Mouse (Mus musculus): ENCODE measurements around the gene Apba3. TPM values are rescaled to one million over a fixed set of nuclear protein-coding genes. Genes with fewer than 3 reads are reported as not detected.

Apba3 gene
- polyA plus RNA-seq, 1 experiment from 2014 or later = 31.2 TPM

GRCm38 (mm10) chr10:81292554-81293333 is 26.0 kb downstream of the Apba3 start, which contains the start of gene Pip5k1c:
TSS of gene Pip5k1c (plus strand) at chr10:81292963.
- Histone ChIP-seq H3K4me3 (ENCODE audit: low read depth, low read length) (peak within 1 kb of the TSS; percentile 89), H3K4me1 (ENCODE audit: control insufficient read depth, insufficient read depth, low read length) (peaks cover 11% of the 10 kb centered on the region), H3K27ac (ENCODE audit: low read depth, low read length) (peak within 1 kb of the TSS; percentile 80), H3K27me3 (ENCODE audit: control insufficient read depth, insufficient read depth, low read length) (peaks cover 23% of the 10 kb centered on the region), H3K9me3 (ENCODE audit: control insufficient read depth, low read length) (no peaks in the 10 kb centered on the region), H3K4me2 (peak within 1 kb of the TSS; percentile 64), H3K36me3 (ENCODE audit: control insufficient read depth, insufficient read depth, low read length) (no peaks in the 10 kb centered on the region), H3K9ac (ENCODE audit: low read length) (peak within 1 kb of the TSS; percentile 88)
- under 1% methylated on average over 75 of the region's 80 CpGs for WGBS
- ATAC-seq (ENCODE audit: low FRiP score) (peak; percentile 95), DNase-seq (ENCODE audit: low spot score, missing footprints) (peak; percentile 100)

GRCm38 (mm10) chr10:81293334-81294030 is 26.7 kb downstream of the Apba3 start:
- peak overlapping the region; percentile 80 for H3K27ac ChIP-seq (ENCODE audit: low read depth, low read length)
- H3K9me3 ChIP-seq (ENCODE audit: control insufficient read depth, low read length) = no peaks in the 10 kb centered on the region
- WGBS = 5% methylated on average over 25 of the region's 25 CpGs
- peak overlapping the region; percentile 89 for H3K4me3 ChIP-seq (ENCODE audit: low read depth, low read length)
- DNase-seq (ENCODE audit: low spot score, missing footprints) (no peak), ATAC-seq (ENCODE audit: low FRiP score) (no peak)
- H3K4me2 ChIP-seq = peak overlapping the region; percentile 64
- H3K36me3 ChIP-seq (ENCODE audit: control insufficient read depth, insufficient read depth, low read length) = no peaks in the 10 kb centered on the region
- H3K27me3 ChIP-seq (ENCODE audit: control insufficient read depth, insufficient read depth, low read length) = peaks cover 23% of the 10 kb centered on the region
- H3K9ac ChIP-seq (ENCODE audit: low read length) = peak overlapping the region; percentile 88
- peaks cover 11% of the 10 kb centered on the region for H3K4me1 ChIP-seq (ENCODE audit: control insufficient read depth, insufficient read depth, low read length)

- Histone ChIP-seq H3K9ac (ENCODE audit: low read length) (no peak overlapping the region; the same call in 1 of the 2 replicates), H3K27me3 (ENCODE audit: control insufficient read depth, insufficient read depth, low read length) (peaks cover 22% of the 10 kb centered on the region), H3K9me3 (ENCODE audit: control insufficient read depth, low read length) (no peaks in the 10 kb centered on the region), H3K27ac (ENCODE audit: low read depth, low read length) (no peak overlapping the region), H3K36me3 (ENCODE audit: control insufficient read depth, insufficient read depth, low read length) (no peaks in the 10 kb centered on the region), H3K4me2 (peak overlapping the region; percentile 64), H3K4me1 (ENCODE audit: control insufficient read depth, insufficient read depth, low read length) (peaks cover 11% of the 10 kb centered on the region), H3K4me3 (ENCODE audit: low read depth, low read length) (peak overlapping the region; percentile 89; the same call in 1 of the 2 replicates)
- DNase-seq (ENCODE audit: low spot score, missing footprints) = no peak
- no peak for ATAC-seq (ENCODE audit: low FRiP score)
- 77% methylated on average over 8 of the region's 8 CpGs for WGBS
Observed at GRCm38 (mm10) chr10:81294442-81294841, 27.7 kb downstream of the Apba3 start.

- no peak for DNase-seq (ENCODE audit: low spot score, missing footprints)
- 92% methylated on average over 6 of the region's 6 CpGs for WGBS
- ATAC-seq (ENCODE audit: low FRiP score) = no peak
- Histone ChIP-seq H3K4me1 (ENCODE audit: control insufficient read depth, insufficient read depth, low read length) (peaks cover 11% of the 10 kb centered on the region), H3K36me3 (ENCODE audit: control insufficient read depth, insufficient read depth, low read length) (no peaks in the 10 kb centered on the region), H3K9ac (ENCODE audit: low read length) (no peak overlapping the region), H3K9me3 (ENCODE audit: control insufficient read depth, low read length) (no peaks in the 10 kb centered on the region), H3K27me3 (ENCODE audit: control insufficient read depth, insufficient read depth, low read length) (peaks cover 15% of the 10 kb centered on the region), H3K4me3 (ENCODE audit: low read depth, low read length) (no peak overlapping the region), H3K4me2 (no peak overlapping the region), H3K27ac (ENCODE audit: low read depth, low read length) (no peak overlapping the region)
Observed at GRCm38 (mm10) chr10:81295185-81295584, 28.4 kb downstream of the Apba3 start.

GRCm38 (mm10) chr10:81297246-81297645 is 30.5 kb downstream of the Apba3 start:
- Histone ChIP-seq H3K9me3 (ENCODE audit: control insufficient read depth, low read length) (no peaks in the 10 kb centered on the region), H3K36me3 (ENCODE audit: control insufficient read depth, insufficient read depth, low read length) (no peaks in the 10 kb centered on the region), H3K27me3 (ENCODE audit: control insufficient read depth, insufficient read depth, low read length) (no peaks in the 10 kb centered on the region), H3K27ac (ENCODE audit: low read depth, low read length) (no peak overlapping the region), H3K4me3 (ENCODE audit: low read depth, low read length) (no peak overlapping the region), H3K9ac (ENCODE audit: low read length) (no peak overlapping the region), H3K4me2 (no peak overlapping the region), H3K4me1 (ENCODE audit: control insufficient read depth, insufficient read depth, low read length) (peaks cover 16% of the 10 kb centered on the region)
- WGBS = 85% methylated on average over 6 of the region's 6 CpGs
- DNase-seq (ENCODE audit: low spot score, missing footprints) = no peak
- no peak for ATAC-seq (ENCODE audit: low FRiP score)

- Histone ChIP-seq H3K4me1 (ENCODE audit: control insufficient read depth, insufficient read depth, low read length) (peaks cover 18% of the 10 kb centered on the region), H3K27me3 (ENCODE audit: control insufficient read depth, insufficient read depth, low read length) (no peaks in the 10 kb centered on the region), H3K9ac (ENCODE audit: low read length) (no peak overlapping the region), H3K9me3 (ENCODE audit: control insufficient read depth, low read length) (no peaks in the 10 kb centered on the region), H3K36me3 (ENCODE audit: control insufficient read depth, insufficient read depth, low read length) (no peaks in the 10 kb centered on the region), H3K27ac (ENCODE audit: low read depth, low read length) (no peak overlapping the region), H3K4me3 (ENCODE audit: low read depth, low read length) (no peak overlapping the region), H3K4me2 (no peak overlapping the region)
- DNase-seq (ENCODE audit: low spot score, missing footprints) (no peak), ATAC-seq (ENCODE audit: low FRiP score) (no peak)
- WGBS = 69% methylated on average over 10 of the region's 10 CpGs
Observed at GRCm38 (mm10) chr10:81297845-81298244, 31.1 kb downstream of the Apba3 start.

GRCm38 (mm10) chr10:81298369-81299100 is 31.8 kb downstream of the Apba3 start:
- ATAC-seq (ENCODE audit: low FRiP score) (no peak), DNase-seq (ENCODE audit: low spot score, missing footprints) (no peak)
- Histone ChIP-seq H3K4me2 (no peak overlapping the region), H3K4me1 (ENCODE audit: control insufficient read depth, insufficient read depth, low read length) (peaks cover 18% of the 10 kb centered on the region), H3K4me3 (ENCODE audit: low read depth, low read length) (no peak overlapping the region), H3K36me3 (ENCODE audit: control insufficient read depth, insufficient read depth, low read length) (no peaks in the 10 kb centered on the region), H3K9ac (ENCODE audit: low read length) (no peak overlapping the region; the same call in 1 of the 2 replicates), H3K9me3 (ENCODE audit: control insufficient read depth, low read length) (no peaks in the 10 kb centered on the region), H3K27ac (ENCODE audit: low read depth, low read length) (no peak overlapping the region), H3K27me3 (ENCODE audit: control insufficient read depth, insufficient read depth, low read length) (no peaks in the 10 kb centered on the region)
- 92% methylated on average over 17 of the region's 17 CpGs for WGBS

- H3K4me2 ChIP-seq = no peak overlapping the region
- H3K27me3 ChIP-seq (ENCODE audit: control insufficient read depth, insufficient read depth, low read length) = no peaks in the 10 kb centered on the region
- no peaks in the 10 kb centered on the region for H3K9me3 ChIP-seq (ENCODE audit: control insufficient read depth, low read length)
- H3K4me3 ChIP-seq (ENCODE audit: low read depth, low read length) = no peak overlapping the region
- 91% methylated on average over 14 of the region's 14 CpGs for WGBS
- no peak overlapping the region for H3K9ac ChIP-seq (ENCODE audit: low read length)
- H3K4me1 ChIP-seq (ENCODE audit: control insufficient read depth, insufficient read depth, low read length) = peaks cover 10% of the 10 kb centered on the region
- no peak overlapping the region for H3K27ac ChIP-seq (ENCODE audit: low read depth, low read length)
- ATAC-seq (ENCODE audit: low FRiP score) (no peak), DNase-seq (ENCODE audit: low spot score, missing footprints) (no peak)
- no peaks in the 10 kb centered on the region for H3K36me3 ChIP-seq (ENCODE audit: control insufficient read depth, insufficient read depth, low read length)
Observed at GRCm38 (mm10) chr10:81299585-81300351, 33.0 kb downstream of the Apba3 start.

Data from midbrain, embryonic 11.5 days (tissue).